Comparison of ENCODE assay signal across 10 mouse cellular contexts in the genomic region with DNA sequence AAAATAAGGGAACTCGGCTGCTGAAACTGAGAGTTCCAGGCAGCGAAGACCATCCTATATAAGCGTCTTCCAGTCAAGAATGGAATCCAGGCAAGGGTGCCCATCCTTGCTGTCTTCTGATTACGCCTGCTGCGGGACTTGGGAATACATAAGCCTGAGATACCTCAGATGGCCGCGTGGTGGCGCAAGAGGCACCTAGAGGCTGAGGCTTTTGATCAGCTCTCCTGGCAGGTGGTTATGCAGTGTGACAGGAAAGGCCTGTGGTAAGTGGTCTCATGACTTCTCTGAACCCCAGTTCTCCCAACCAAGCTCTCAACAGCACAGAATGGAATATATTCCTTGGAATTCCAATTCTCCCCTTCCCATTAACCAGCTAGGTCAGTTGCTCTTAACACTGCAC. TPM values are rescaled to one million over a fixed set of nuclear protein-coding genes. Genes with fewer than 3 reads are reported as not detected.
DNase-seq lines count a peak whose midpoint lies in the region; ATAC-seq and TF ChIP-seq lines count a peak whose summit lies in the region.
"Had no signal": no experiment of that assay in that cellular context is flagged by ENCODE, and none has a peak within 500 bp of the region (broad histone marks: within the 10 kb centered on the region; RNA-seq: fewer than 3 reads in every experiment).

No protein-coding gene starts in this region.

- H3K4me1 ChIP-seq in hindbrain, embryonic 10.5 days (replicated peaks): peaks cover 12% of the 10 kb centered on the region
- H3K4me1 ChIP-seq in hindbrain, embryonic 12.5 days: peaks cover 12% of the 10 kb centered on the region
- no peaks in the 10 kb centered on the region for H3K4me1 ChIP-seq in bone marrow, adult 2 months (ENCODE audit: control insufficient read depth, insufficient read depth, low read length)
- H3K4me1 ChIP-seq in embryonic facial prominence, embryonic 14.5 days (ENCODE audit: control insufficient read depth, insufficient read depth, low read length): peaks cover 8% of the 10 kb centered on the region
- H3K4me1 ChIP-seq in hindbrain, embryonic 16.5 days (ENCODE audit: control insufficient read depth, insufficient read depth, low read depth, low read length): 0 out of 2 replicates have a peak, but pooled peaks cover 3% of the 10 kb centered on the region
- peaks cover 12% of the 10 kb centered on the region for H3K4me1 ChIP-seq in midbrain, embryonic 13.5 days (replicated peaks)

- H3K4me3 ChIP-seq in hindbrain, embryonic 10.5 days: no peak overlapping the region
- no peak overlapping the region for H3K4me3 ChIP-seq in hindbrain, embryonic 12.5 days
- H3K4me3 ChIP-seq in bone marrow, adult 2 months (replicated peaks; ENCODE audit: control insufficient read depth, low read depth, low read length): no peak overlapping the region
- no peak overlapping the region for H3K4me3 ChIP-seq in embryonic facial prominence, embryonic 14.5 days (ENCODE audit: low read depth, low read length)
- no peak overlapping the region for H3K4me3 ChIP-seq in hindbrain, embryonic 16.5 days (ENCODE audit: low read length)
- H3K4me3 ChIP-seq in left cerebral cortex, adult 2 months: no peak overlapping the region
- no peak overlapping the region for H3K4me3 ChIP-seq in midbrain, embryonic 13.5 days (replicated peaks)
- H3K4me3 ChIP-seq: limb, embryonic 13.5 days had no signal

- no peak overlapping the region for H3K4me2 ChIP-seq in hindbrain, embryonic 12.5 days (replicated peaks)
- no peak overlapping the region for H3K4me2 ChIP-seq in embryonic facial prominence, embryonic 14.5 days (ENCODE audit: low read depth, low read length)
- no peak overlapping the region for H3K4me2 ChIP-seq in hindbrain, embryonic 16.5 days (ENCODE audit: low read length)
- no peak overlapping the region for H3K4me2 ChIP-seq in midbrain, embryonic 13.5 days (replicated peaks)
- H3K4me2 ChIP-seq: limb, embryonic 13.5 days had no signal

- no peak for TF ChIP-seq POLR2A in bone marrow, adult 2 months (IDR thresholded peaks at IDR 0.05; ENCODE audit: borderline replicate concordance, control insufficient read depth, low read depth, low read length)

- no peak for ATAC-seq in hindbrain, embryonic 12.5 days (ENCODE audit: low FRiP score)
- ATAC-seq in embryonic facial prominence, embryonic 14.5 days (ENCODE audit: low read depth): no peak
- ATAC-seq in hindbrain, embryonic 16.5 days: 0 out of 2 replicates have a peak, but pooled peaks have one; percentile 27
- ATAC-seq in midbrain, embryonic 13.5 days: peak; percentile 35; the same call in 1 of the 2 replicates

- peak; percentile 77 for TF ChIP-seq CTCF in bone marrow, adult 2 months (IDR thresholded peaks at IDR 0.05; ENCODE audit: control insufficient read depth, insufficient read depth, low read length)
- peak; percentile 75 for TF ChIP-seq CTCF in left cerebral cortex, adult 2 months (IDR thresholded peaks at IDR 0.05)

- 14% methylated on average over 8 of the region's 8 CpGs for WGBS in hindbrain, embryonic 10.5 days
- 11% methylated on average over 8 of the region's 8 CpGs for WGBS in hindbrain, embryonic 12.5 days
- WGBS in bone marrow, adult 2 months: 19% methylated on average over 8 of the region's 8 CpGs
- WGBS in embryonic facial prominence, embryonic 14.5 days: 12% methylated on average over 8 of the region's 8 CpGs
- 10% methylated on average over 8 of the region's 8 CpGs for whole genome bisulfite sequencing in hindbrain, embryonic 16.5 days
- WGBS in midbrain, embryonic 13.5 days: 12% methylated on average over 8 of the region's 8 CpGs

- intact Hi-C loops in left cerebral cortex, adult 2 months (cut with DNase I): loop anchor here (1.0 to 5.0 kb wide), 2 partner anchors 165 to 460 kb away; no protein-coding TSS in a partner anchor

- DNase-seq in hindbrain, embryonic 10.5 days (ENCODE audit: low spot score): peak; percentile 79
- DNase-seq in embryonic facial prominence, embryonic 14.5 days (ENCODE audit: low spot score): peak; percentile 67
- DNase-seq in left cerebral cortex, adult 2 months (ENCODE audit: extremely low spot score in 1 of 2, low spot score in 2 of 2): peak; percentile 40 to 51
- DNase-seq in spleen, postnatal 4 days (ENCODE audit: low spot score in 2 of 2): peak; percentile 37 to 76

- peaks cover 25% of the 10 kb centered on the region for H3K27me3 ChIP-seq in hindbrain, embryonic 10.5 days (ENCODE audit: insufficient read depth, poor library complexity, severe bottlenecking)
- H3K27me3 ChIP-seq in hindbrain, embryonic 12.5 days: peaks cover 21% of the 10 kb centered on the region
- peaks cover 10% of the 10 kb centered on the region for H3K27me3 ChIP-seq in embryonic facial prominence, embryonic 14.5 days (replicated peaks; ENCODE audit: control insufficient read depth, insufficient read depth, low read length)
- no peaks in the 10 kb centered on the region for H3K27me3 ChIP-seq in hindbrain, embryonic 16.5 days (replicated peaks; ENCODE audit: control insufficient read depth, insufficient read depth, low read length)
- H3K27me3 ChIP-seq in midbrain, embryonic 13.5 days: peaks cover 17% of the 10 kb centered on the region

- H3K36me3 ChIP-seq in hindbrain, embryonic 10.5 days: no peaks in the 10 kb centered on the region
- no peaks in the 10 kb centered on the region for H3K36me3 ChIP-seq in hindbrain, embryonic 12.5 days
- no peaks in the 10 kb centered on the region for H3K36me3 ChIP-seq in embryonic facial prominence, embryonic 14.5 days (ENCODE audit: control insufficient read depth, insufficient read depth, low read length)
- H3K36me3 ChIP-seq in hindbrain, embryonic 16.5 days (ENCODE audit: control insufficient read depth, insufficient read depth, low read length): no peaks in the 10 kb centered on the region
- H3K36me3 ChIP-seq in midbrain, embryonic 13.5 days: no peaks in the 10 kb centered on the region

- no peak overlapping the region for H3K27ac ChIP-seq in hindbrain, embryonic 10.5 days
- no peak overlapping the region for H3K27ac ChIP-seq in hindbrain, embryonic 12.5 days
- no peak overlapping the region for H3K27ac ChIP-seq in bone marrow, adult 2 months (ENCODE audit: control insufficient read depth, insufficient read depth, low read depth, low read length, poor library complexity)
- H3K27ac ChIP-seq in embryonic facial prominence, embryonic 14.5 days (replicated peaks; ENCODE audit: low read depth, low read length): no peak overlapping the region
- no peak overlapping the region for H3K27ac ChIP-seq in hindbrain, embryonic 16.5 days (ENCODE audit: low read depth, low read length)
- H3K27ac ChIP-seq in left cerebral cortex, adult 2 months: no peak overlapping the region
- H3K27ac ChIP-seq in midbrain, embryonic 13.5 days: no peak overlapping the region
- H3K27ac ChIP-seq: limb, embryonic 13.5 days had no signal

- H3K9ac ChIP-seq in hindbrain, embryonic 12.5 days: no peak overlapping the region
- no peak overlapping the region for H3K9ac ChIP-seq in embryonic facial prominence, embryonic 14.5 days (ENCODE audit: low read depth, low read length)
- H3K9ac ChIP-seq in hindbrain, embryonic 16.5 days (ENCODE audit: low read depth, low read length): no peak overlapping the region
- no peak overlapping the region for H3K9ac ChIP-seq in midbrain, embryonic 13.5 days (replicated peaks)
- H3K9ac ChIP-seq: limb, embryonic 13.5 days had no signal

- no peaks in the 10 kb centered on the region for H3K9me3 ChIP-seq in hindbrain, embryonic 10.5 days
- H3K9me3 ChIP-seq in hindbrain, embryonic 12.5 days (replicated peaks): no peaks in the 10 kb centered on the region
- no peaks in the 10 kb centered on the region for H3K9me3 ChIP-seq in embryonic facial prominence, embryonic 14.5 days (ENCODE audit: control insufficient read depth, low read length)
- no peaks in the 10 kb centered on the region for H3K9me3 ChIP-seq in hindbrain, embryonic 16.5 days (ENCODE audit: control insufficient read depth, low read length)
- H3K9me3 ChIP-seq in midbrain, embryonic 13.5 days: no peaks in the 10 kb centered on the region
- H3K9me3 ChIP-seq: limb, embryonic 13.5 days had no signal

RNA-seq across cellular contexts. Expression of gene L1td1, which starts 4.1 kb away (rescaled TPM):
- 0.20 TPM in 1 of 2 replicates, not detected in the other for polyA plus RNA-seq in hindbrain, embryonic 10.5 days (2016; fragmentation: Nextera tagmentation; extraction: Ambion mirVana)
- 0.30 and 0.36 TPM in 2 replicates for polyA plus RNA-seq in hindbrain, embryonic 12.5 days (2016; fragmentation: Nextera tagmentation; extraction: Ambion mirVana)
- polyA plus RNA-seq in bone marrow, adult 2 months (2011; ENCODE audit: insufficient read depth, insufficient read length, low replicate concordance, missing spikeins): 21.1 TPM in 1 of 2 replicates, not detected in the other
- polyA plus RNA-seq in embryonic facial prominence, embryonic 14.5 days (2014; fragmentation: Nextera tagmentation; extraction: Ambion mirVana): 0.30 TPM in 1 of 2 replicates, not detected in the other
- 0.17 TPM in 1 of 2 replicates, not detected in the other for polyA plus RNA-seq in hindbrain, embryonic 16.5 days (2015; fragmentation: Nextera tagmentation; extraction: Ambion mirVana)
- total RNA-seq in left cerebral cortex, adult 2 months (2021): not detected
- polyA plus RNA-seq in midbrain, embryonic 13.5 days (2015; fragmentation: Nextera tagmentation; extraction: Ambion mirVana): not detected in 2 replicates
- total RNA-seq: MEL had no signal

Comparison
In these comparisons a context has a peak if more than half of its experiments do, and no peak if none do; other contexts are left out.
1. ATAC-seq: peak in hindbrain, embryonic 16.5 days (single experiment) and midbrain, embryonic 13.5 days (single experiment); none in hindbrain, embryonic 12.5 days (single experiment) and embryonic facial prominence, embryonic 14.5 days (single experiment).
2. Peak in every context shown above with its lines, with median percentiles within 50 percentile points of each other: DNase-seq.